Mouse (Mus musculus): ENCODE measurements around the gene Skp2.

The Skp2 gene

GRCm38 (mm10) chr15:9074671-9075070 lies 80.6 kb downstream of the Skp2 start:
- DNase-seq (ENCODE audit: low spot score), result peak; percentile 45

GRCm38 (mm10) chr15:9074139-9074538 lies 81.1 kb downstream of the Skp2 start:
- no peak for DNase-seq (ENCODE audit: low spot score)

- no peak for DNase-seq (ENCODE audit: low spot score)
Measured at GRCm38 (mm10) chr15:9073684-9074083, 81.5 kb downstream of the Skp2 start.

- no peak for DNase-seq (ENCODE audit: low spot score)
Measured at GRCm38 (mm10) chr15:9073067-9073608, 82.1 kb downstream of the Skp2 start.

GRCm38 (mm10) chr15:9072630-9073029 lies 82.6 kb downstream of the Skp2 start:
- DNase-seq (ENCODE audit: low spot score), result no peak

- peak; percentile 63 for DNase-seq (ENCODE audit: low spot score)
Measured at GRCm38 (mm10) chr15:9071556-9072544, 83.4 kb downstream of the Skp2 start.

GRCm38 (mm10) chr15:9070912-9071555 lies 84.2 kb downstream of the Skp2 start, which contains the start of gene Nadk2:
TSS of gene Nadk2 (plus strand) at chr15:9071260.
- peak; percentile 95 for DNase-seq (ENCODE audit: low spot score)

GRCm38 (mm10) chr15:9070353-9070752 lies 84.9 kb downstream of the Skp2 start:
- peak; percentile 48 for DNase-seq (ENCODE audit: low spot score)

- DNase-seq (ENCODE audit: low spot score), result no peak
Measured at GRCm38 (mm10) chr15:9068881-9069280, 86.3 kb downstream of the Skp2 start.

Data from embryo, embryonic 10 days (tissue).